Mouse (Mus musculus) large intestine, adult 2 months (tissue): ENCODE data around the gene Utf1. TPM values are rescaled to one million over a fixed set of nuclear protein-coding genes. Genes with fewer than 3 reads are reported as not detected.

Experiments
- DNase-seq: peaks from one replicate; pipeline ENCODE4 v3.0.0-alpha.2; 2012; ENCODE audit warnings: low read depth, low spot score
- WGBS: fragments of 180-500 bp; shearing (Covaris S2); methylation state at CpG from one replicate; pipeline ENCODE4 v1.1.7; 2018; 5-methylcytosine and 5-hydroxymethylcytosine counted together
- polyA plus RNA-seq: library from polyadenylated mRNA; depleted of rRNA; stranded (reverse); fragments of >200 nt; gene quantifications from 2 replicates; pipeline ENCODE4 v1.2.3, GENCODE M21; 2012

Gene Utf1
- polyA plus RNA-seq, 1 experiment: 0.31 TPM

GRCm38 (mm10) chr7:139969348-139970130 is 25.9 kb downstream of the Utf1 start:
- WGBS: 44% methylated on average over 10 of the region's 10 CpGs
- DNase-seq: peak; percentile 33

- 80% methylated on average over 10 of the region's 10 CpGs for WGBS
- DNase-seq: no peak
Observed at GRCm38 (mm10) chr7:139970216-139970919, 26.8 kb downstream of the Utf1 start.

- no peak for DNase-seq
- WGBS: 69% methylated on average over 5 of the region's 5 CpGs
Observed at GRCm38 (mm10) chr7:139970979-139971378, 27.4 kb downstream of the Utf1 start.

DNA sequence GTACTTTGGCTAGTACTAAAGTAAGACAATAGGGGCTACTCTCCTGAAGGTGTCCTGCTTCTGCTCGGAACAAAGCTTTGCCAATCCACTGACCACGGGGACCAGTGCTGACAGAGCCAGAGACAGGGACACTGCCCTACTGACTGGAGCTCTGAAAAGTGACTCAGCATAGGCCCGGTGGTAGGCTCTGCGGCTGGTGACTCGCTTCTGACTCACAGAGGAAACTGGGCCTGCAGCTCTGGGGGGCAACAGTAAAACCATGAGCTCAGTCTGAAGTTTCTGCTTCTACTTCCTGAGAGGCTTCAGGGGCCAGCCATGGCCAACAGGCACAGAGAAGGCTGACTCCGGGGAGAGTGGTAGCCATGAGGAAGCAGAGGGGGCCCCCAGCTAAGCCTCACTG is 27.8 kb downstream of the Utf1 start:
- no peak for DNase-seq
- 49% methylated on average over 6 of the region's 6 CpGs for WGBS

DNA sequence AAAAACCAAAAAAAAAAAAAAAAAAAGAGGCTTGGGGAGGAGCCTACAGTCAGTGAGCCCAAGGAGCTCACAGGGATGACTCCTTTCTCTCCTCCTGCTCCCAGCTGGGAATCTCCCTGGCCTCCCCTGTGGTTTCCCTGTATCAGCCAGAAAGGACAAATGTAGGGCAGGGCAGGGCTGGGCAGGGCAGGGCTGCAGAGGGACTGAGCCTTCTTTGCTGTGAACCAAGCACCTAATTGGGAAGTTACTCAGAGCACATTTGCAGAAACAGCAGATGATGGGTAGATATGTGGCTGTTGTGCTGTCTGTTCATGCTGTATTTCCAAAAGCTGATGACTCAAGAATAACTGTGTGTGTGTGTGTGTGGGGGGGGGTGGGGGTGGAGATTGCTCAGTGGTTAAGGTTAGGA is 29.3 kb downstream of the Utf1 start:
- no peak for DNase-seq

DNA sequence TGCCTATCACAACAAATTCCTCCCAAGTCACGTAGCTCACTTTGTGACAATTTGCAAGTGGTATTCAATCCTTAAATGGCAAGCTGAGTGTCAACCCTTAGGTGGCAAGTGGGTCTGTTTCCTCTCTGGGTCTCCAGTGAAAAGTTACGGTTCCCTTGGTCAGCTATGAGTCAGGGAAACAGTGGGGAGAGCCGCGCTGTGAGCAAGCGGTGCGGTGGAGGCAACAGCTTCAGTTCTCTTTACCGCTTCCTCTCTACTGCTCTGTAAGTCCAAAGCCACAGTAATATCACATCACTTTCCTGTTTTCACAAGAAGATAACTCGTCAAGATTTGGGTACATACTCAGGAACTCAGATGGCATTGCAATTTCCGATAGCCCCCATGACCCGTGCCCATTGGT is 30.7 kb downstream of the Utf1 start:
- 76% methylated on average over 10 of the region's 10 CpGs for WGBS
- DNase-seq: no peak

GRCm38 (mm10) chr7:139975471-139975870 is 31.9 kb downstream of the Utf1 start:
- WGBS: 48% methylated on average over 5 of the region's 5 CpGs
- DNase-seq: no peak

DNA sequence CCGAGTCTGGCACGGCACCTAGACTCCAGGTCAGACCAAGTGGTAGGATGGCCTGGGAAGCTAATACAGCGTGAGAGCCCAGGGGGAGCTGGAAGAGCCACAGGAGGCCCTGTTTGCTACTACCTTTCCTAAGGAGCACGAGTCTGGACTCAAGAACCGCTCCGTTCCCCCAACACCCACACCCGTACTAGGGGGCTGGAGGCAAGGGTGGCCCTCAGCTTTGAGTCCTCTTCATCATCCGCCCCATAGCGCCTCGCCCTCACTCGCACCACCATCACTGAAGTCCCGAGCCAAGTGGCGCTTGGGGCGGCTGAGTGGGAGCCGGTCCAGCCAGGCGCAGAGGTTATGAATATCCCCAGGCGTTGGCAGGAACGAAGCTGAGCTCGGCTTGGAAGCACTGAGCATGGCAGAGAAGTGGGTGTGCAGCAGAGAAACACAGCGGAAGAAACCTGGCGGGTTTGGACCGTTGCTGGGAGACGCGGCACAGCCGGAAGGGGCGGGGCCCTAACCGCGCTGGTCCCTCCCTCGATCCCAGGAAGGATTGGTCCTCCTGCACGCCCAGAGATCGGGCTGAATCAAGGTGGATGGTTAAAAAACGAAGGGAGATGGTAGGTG is 34.8 kb downstream of the Utf1 start, which contains the start of gene 6430531B16Rik:
Gene 6430531B16Rik (minus strand): TSS at position 478 of the 615 bp plus-strand sequence.
- WGBS: 5% methylated on average over 32 of the region's 32 CpGs
- peak; percentile 40 for DNase-seq

GRCm38 (mm10) chr7:139979011-139979719 is 35.6 kb downstream of the Utf1 start:
- 27% methylated on average over 13 of the region's 13 CpGs for WGBS
- no peak for DNase-seq

DNA sequence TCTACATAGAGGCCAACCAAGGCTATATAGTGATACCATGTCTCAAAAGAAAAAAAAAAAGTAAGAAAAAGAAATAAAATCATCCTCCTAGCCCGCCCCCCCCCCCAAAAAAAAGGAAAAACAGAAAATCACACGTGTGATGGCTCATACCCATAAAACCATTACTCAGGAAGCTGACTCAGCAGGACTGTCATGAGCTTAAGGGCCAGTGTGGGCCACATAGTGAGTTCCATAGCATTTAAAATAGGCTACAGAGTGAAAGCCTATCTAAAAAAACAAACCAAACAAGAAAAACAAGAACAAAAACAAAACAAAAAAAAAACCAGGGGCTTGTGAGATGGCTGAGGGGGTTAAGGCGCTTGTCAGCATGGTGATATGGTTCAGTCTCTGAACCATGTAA is 37.2 kb downstream of the Utf1 start:
- WGBS: 53% methylated on average over 3 of the region's 3 CpGs
- no peak for DNase-seq

DNA sequence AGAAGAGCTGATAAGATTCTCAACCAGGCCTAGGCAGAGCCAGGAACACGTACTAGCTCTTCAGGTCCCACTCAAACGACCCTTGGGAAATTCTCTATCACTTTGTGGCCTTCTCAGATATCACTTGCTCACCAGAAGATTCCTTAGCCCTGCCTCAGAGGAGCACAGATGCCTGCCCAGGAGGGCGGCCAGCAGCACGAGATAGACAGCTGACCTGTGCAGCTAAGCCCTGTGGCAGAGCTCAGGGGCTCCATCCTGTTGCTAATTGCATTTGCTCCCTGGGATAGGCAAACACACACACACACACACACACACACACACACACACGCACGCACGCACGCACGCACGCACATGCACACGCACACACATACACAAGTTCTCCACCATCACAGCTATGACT is 38.5 kb downstream of the Utf1 start:
- WGBS: 89% methylated on average over 11 of the region's 11 CpGs
- no peak for DNase-seq

GRCm38 (mm10) chr7:139984505-139984904 is 40.9 kb downstream of the Utf1 start:
- 94% methylated on average over 11 of the region's 11 CpGs for WGBS

GRCm38 (mm10) chr7:139988272-139988671 is 44.7 kb downstream of the Utf1 start:
- 81% methylated on average over 9 of the region's 9 CpGs for WGBS
- DNase-seq: no peak

More at GRCm38 (mm10) chr7:139984505-139984904, 40.9 kb downstream of the Utf1 start:
- DNase-seq: no peak

GRCm38 (mm10) chr7:139990864-139991394 is 47.3 kb downstream of the Utf1 start:
- 58% methylated on average over 8 of the region's 8 CpGs for WGBS
- DNase-seq: no peak

- WGBS: 22% methylated on average over 7 of the region's 7 CpGs
- no peak for DNase-seq
Observed at GRCm38 (mm10) chr7:139992406-139992805, 48.8 kb downstream of the Utf1 start, which contains the start of gene Adam8. Gene Adam8, minus strand, starts transcription at chr7:139992562.

DNA sequence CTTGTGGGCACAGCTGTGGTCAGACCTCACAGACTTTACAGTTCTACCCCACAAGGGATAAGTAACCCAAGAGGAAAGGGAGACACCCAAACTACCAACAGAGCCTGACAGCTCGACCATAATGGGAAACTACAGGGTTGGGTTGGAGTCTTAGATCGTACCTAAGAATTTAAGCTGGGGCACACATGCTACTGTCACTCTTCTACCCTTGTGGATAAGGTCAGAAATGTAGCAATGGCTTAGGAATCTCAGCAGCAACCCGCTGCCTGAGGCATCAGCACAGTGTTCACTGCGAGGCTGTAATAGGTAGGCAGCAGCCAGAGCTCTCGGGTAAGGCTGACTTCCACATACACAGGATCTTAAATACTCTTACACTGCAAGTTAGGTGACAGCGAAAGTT is 49.9 kb downstream of the Utf1 start:
- 89% methylated on average over 6 of the region's 6 CpGs for WGBS
- DNase-seq: no peak

- WGBS: 83% methylated on average over 4 of the region's 4 CpGs
Observed at GRCm38 (mm10) chr7:139994202-139994601, 50.6 kb downstream of the Utf1 start.

GRCm38 (mm10) chr7:139994676-139995075 is 51.1 kb downstream of the Utf1 start:
- 37% methylated on average over 3 of the region's 3 CpGs for WGBS

More at GRCm38 (mm10) chr7:139994202-139994601, 50.6 kb downstream of the Utf1 start:
- DNase-seq: no peak

More at GRCm38 (mm10) chr7:139994676-139995075, 51.1 kb downstream of the Utf1 start:
- no peak for DNase-seq
